Mouse (Mus musculus) adrenal gland, adult (tissue): ENCODE results near the gene Hdac5.

ENCODE experiments used
- DNase-seq, 2 experiments: peaks; one replicate each; pipeline ENCODE4 v3.0.0; 2022 to 2023; ENCODE audit warnings: low spot score in 1 of 2; ENCODE audit not compliant: inconsistent age in 2 of 2

Hdac5 gene

GRCm38 (mm10) chr11:102240636-102241035 lies 10.7 kb upstream of the Hdac5 start:
- DNase-seq, result no peak

DNA sequence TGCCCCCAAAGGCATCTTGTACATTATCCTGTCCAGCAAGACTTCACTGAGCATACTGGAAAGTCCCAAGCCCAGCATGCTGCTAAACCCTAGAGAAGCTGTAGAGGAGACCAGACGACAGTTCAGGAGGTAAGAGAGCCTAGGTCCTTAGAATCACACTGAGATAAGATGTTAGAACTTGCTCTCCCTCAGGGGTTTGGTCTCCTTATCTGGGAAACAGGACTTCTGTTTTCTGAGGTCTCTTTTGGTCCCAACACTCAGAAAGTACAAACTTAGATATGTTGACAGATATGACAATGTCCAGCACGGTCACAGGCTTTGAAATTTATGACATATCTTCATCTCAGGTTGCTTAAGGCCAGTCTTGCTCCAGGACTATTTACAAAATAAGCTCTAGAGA lies 6.1 kb upstream of the Hdac5 start:
- DNase-seq, result no peak

GRCm38 (mm10) chr11:102229331-102229953 lies 524 bp downstream of the Hdac5 start:
- peak; percentile 54 to 75 for DNase-seq

- DNase-seq, result no peak
Measured at GRCm38 (mm10) chr11:102228646-102229268, 1.2 kb downstream of the Hdac5 start.

- DNase-seq, result no peak
Measured at GRCm38 (mm10) chr11:102228191-102228545, 1.8 kb downstream of the Hdac5 start.

DNA sequence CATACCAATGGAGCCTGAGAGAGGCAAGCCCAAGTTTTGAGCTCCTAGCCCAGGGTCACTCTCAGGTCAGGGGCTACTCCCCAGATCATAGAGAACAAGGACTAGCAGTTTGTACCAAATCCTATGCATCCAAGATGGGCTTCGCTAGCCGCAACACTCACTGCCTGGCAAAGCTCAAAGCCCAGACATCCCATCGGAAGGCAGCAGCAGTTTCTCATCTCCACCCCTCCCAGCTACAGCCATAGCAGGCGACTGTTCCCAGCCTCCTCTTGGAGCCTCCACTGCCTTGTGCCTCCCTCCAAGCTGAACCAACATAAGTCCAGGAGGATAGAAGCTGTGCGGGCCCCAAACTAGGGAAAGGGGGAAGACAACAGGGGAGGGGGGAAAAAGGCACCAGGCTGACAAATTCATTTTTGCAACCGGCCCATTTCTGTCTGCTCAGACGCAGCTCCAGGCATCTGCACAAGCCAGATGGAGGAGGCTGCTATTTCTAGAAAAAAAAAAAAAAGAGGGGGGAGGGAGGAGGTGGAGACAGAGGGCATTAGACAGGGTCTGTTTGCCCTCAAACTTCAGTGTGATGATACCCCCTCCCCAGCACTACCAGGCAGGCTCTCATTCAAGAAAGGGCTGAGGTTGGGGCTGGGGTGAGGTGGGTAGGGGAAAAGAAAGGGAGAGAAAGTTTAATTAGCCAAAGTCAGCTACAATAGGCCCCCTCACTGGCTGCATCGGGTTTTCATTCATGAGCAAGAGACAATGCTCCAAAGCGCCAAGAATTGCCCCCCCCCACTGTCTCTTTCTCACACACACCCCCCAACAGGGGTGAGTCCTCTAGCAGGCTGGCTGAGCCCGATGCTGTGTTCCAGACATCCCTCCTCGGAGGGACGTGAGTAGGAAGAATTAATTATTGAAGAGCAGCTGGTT lies 2.4 kb downstream of the Hdac5 start:
- peak in 1 of 2 experiments; percentile 36 for DNase-seq

- peak in 1 of 2 experiments; percentile 33 for DNase-seq
Measured at GRCm38 (mm10) chr11:102226067-102226978, 3.6 kb downstream of the Hdac5 start.

GRCm38 (mm10) chr11:102225221-102225620 lies 4.7 kb downstream of the Hdac5 start:
- DNase-seq, result no peak

- peak; percentile 77 to 90 for DNase-seq
Measured at GRCm38 (mm10) chr11:102224686-102225085, 5.3 kb downstream of the Hdac5 start.

DNA sequence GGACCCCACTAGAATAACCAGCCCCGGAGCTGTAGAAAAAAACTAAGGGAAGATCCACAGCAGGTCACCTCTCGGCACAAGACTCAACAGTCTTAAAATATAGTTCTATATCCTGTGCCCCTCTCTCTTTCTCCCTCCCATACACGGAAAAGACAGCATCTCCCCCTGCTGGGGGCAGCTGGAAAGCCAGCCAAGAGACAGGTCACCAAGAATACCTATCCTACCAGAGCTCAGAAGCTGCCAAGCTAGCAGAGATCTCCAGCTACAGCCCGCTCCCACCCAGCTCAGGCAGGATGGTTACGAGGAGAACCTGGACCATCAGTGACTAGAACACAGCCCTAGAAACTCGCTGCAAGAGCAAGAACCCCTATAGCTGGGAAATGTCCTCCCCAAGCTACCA lies 6.8 kb downstream of the Hdac5 start:
- peak in 1 of 2 experiments; percentile 75 for DNase-seq

GRCm38 (mm10) chr11:102221954-102222351 lies 8.0 kb downstream of the Hdac5 start:
- peak in 1 of 2 experiments; percentile 69 for DNase-seq

- DNase-seq, result no peak
Measured at GRCm38 (mm10) chr11:102221243-102221953, 8.6 kb downstream of the Hdac5 start.

- peak; percentile 51 to 75 for DNase-seq
Measured at GRCm38 (mm10) chr11:102220451-102220850, 9.5 kb downstream of the Hdac5 start.

DNA sequence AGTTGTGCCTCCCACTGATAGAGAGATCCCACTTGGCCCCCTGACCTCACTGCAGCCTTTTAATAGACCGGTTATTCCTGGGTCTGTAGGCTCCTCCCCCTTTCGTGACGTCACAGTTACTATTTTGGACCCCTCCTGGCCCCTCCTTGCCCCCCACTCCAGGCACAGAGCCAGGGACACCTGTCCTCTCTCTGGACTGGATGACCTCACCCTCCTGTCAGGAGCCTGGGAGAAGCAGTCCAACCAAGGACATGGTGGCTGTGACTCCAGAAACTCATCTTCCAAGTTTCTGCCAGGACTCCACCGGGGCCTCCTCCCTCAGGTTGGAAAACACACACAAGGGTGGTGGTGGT lies 10.0 kb downstream of the Hdac5 start:
- peak; percentile 79 to 89 for DNase-seq

GRCm38 (mm10) chr11:102219247-102219993 lies 10.5 kb downstream of the Hdac5 start:
- peak in 1 of 2 experiments; percentile 46 for DNase-seq

DNA sequence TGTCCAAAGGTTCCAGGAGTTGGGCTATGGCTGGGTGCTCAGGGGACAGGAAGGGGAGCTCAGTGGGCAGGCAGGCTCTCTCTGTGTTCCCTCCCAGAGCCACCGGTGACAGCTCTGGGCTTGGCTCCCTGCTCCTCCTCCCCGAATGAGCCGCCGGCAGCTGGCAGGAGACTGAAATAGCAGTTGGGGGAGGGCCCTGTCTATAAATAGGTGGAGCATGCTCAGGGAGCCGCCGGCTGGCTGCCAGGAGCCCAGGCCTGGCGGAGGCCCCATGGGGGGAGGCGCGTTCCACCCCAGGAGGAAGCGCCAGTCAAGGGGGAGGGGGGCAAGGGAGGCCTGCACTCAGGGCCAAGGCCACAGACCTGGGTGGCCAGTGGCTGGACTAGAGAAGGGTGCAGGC lies 11.2 kb downstream of the Hdac5 start:
- peak; percentile 97 to 98 for DNase-seq

- no peak for DNase-seq
Measured at GRCm38 (mm10) chr11:102217876-102218430, 12.0 kb downstream of the Hdac5 start.

DNA sequence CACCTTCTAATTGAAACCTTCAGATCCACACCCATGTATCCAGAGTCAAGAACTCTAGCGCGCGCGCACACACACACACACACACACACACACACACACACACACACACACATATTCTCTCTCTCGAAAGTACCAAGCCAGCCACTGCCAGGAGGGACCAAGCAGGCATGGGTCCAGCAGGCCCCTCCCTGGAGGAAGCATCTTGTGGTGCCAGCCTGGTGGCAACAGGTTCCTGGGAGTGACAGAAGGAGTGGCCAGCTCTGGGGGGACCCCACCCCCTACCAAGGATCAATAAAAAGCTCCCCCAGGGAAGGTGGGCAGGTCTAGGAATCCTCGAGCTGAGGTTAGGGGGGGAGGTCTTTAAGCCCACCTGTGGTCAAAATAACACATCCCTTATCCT lies 12.6 kb downstream of the Hdac5 start:
- peak; percentile 17 to 63 for DNase-seq

GRCm38 (mm10) chr11:102216886-102217240 lies 13.1 kb downstream of the Hdac5 start:
- peak in 1 of 2 experiments; percentile 73 for DNase-seq
